Mouse (Mus musculus): ENCODE data around the gene Cd274.

DNA sequence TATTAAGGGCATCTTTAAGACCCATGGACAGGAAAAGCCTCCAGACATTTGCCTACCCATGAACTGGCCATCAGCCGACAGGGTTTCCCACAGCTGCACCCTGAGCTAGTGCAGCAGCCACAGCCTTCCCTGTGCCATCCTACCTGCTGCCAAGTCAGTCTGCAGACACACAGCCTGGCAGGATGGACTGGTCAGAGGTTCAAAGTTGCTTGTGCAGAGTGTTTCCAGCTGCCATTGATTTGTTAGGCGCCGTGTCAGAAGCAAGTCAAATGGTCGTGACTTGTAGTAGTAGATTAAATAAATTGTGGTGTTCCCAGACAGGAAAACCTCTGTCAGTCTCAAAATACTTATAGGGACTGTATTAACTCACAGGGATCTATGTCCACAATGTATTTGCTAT lies 36.0 kb downstream of the Cd274 start:
- no peak for TF ChIP-seq CTCF (IDR thresholded peaks at IDR 0.05; ENCODE audit: extremely low read depth, insufficient read length, insufficient replicate concordance, low read depth, low read length)
- no peak for TF ChIP-seq POLR2A (IDR thresholded peaks at IDR 0.05; ENCODE audit: low read depth, low read length)
